Mouse (Mus musculus) liver, embryonic 16.5 days (tissue): ENCODE results near the gene Them7. TPM values are rescaled to one million over a fixed set of nuclear protein-coding genes. Genes with fewer than 3 reads are reported as not detected.

ENCODE experiments used
- ATAC-seq: fragments of 200-750 bp; cut with Nextera tagmentation; 2 replicates; pipeline ENCODE4 v1.8.0; 2017; ENCODE audit warnings: low read depth, mild to moderate bottlenecking, moderate number of reproducible peaks, moderate library complexity
- H3K27ac ChIP-seq: fragments of 300-500 bp; sonication (generic); 2 replicates; pipeline ENCODE4 v1.5.1; 2014; ENCODE audit warnings: mild to moderate bottlenecking, low read length
- H3K27me3 ChIP-seq: fragments of 300-500 bp; sonication (generic); 2 replicates; pipeline ENCODE4 v1.6.1; 2014; ENCODE audit warnings: low read depth, low read length, mixed read lengths; ENCODE audit not compliant: control insufficient read depth, insufficient read depth
- H3K36me3 ChIP-seq: fragments of 300-500 bp; sonication (generic); 2 replicates; pipeline ENCODE4 v1.6.1; 2014; ENCODE audit warnings: mild to moderate bottlenecking; ENCODE audit not compliant: control insufficient read depth, insufficient read depth
- H3K4me1 ChIP-seq: fragments of 300-500 bp; sonication (generic); 2 replicates; pipeline ENCODE4 v1.6.1; 2014; ENCODE audit warnings: low read depth, low read length, mixed read lengths; ENCODE audit not compliant: control insufficient read depth
- H3K4me2 ChIP-seq: fragments of 300-500 bp; sonication (generic); 2 replicates; pipeline ENCODE4 v1.6.1; 2014; ENCODE audit warnings: low read depth, low read length, mixed read lengths
- H3K4me3 ChIP-seq: fragments of 300-500 bp; sonication (generic); 2 replicates; pipeline ENCODE4 v1.5.1; 2014; ENCODE audit warnings: low read depth, mild to moderate bottlenecking, low read length
- H3K9ac ChIP-seq: fragments of 300-500 bp; sonication (generic); 2 replicates; pipeline ENCODE4 v1.6.1; 2014; ENCODE audit warnings: low read depth, low read length
- H3K9me3 ChIP-seq: fragments of 300-500 bp; sonication (generic); replicated peaks from 2 replicates; pipeline ENCODE4 v1.6.1; 2016; ENCODE audit warnings: low read length; ENCODE audit not compliant: control insufficient read depth
- whole genome bisulfite sequencing: fragments of 180-500 bp; shearing (Covaris S2); extraction: QIAGEN DNeasy Blood & Tissue Kit; methylation state at CpG from one replicate; pipeline ENCODE4 v1.1.7; 2014; ENCODE audit not compliant: insufficient replicate concordance; 5-methylcytosine and 5-hydroxymethylcytosine counted together
- polyA plus RNA-seq: library from polyadenylated mRNA; unstranded; fragments of >200 nt; fragmentation: Nextera tagmentation; extraction: Ambion mirVana; gene quantifications from 2 replicates; pipeline ENCODE4 v1.2.1, GENCODE M21; 2015

Gene Them7
- polyA plus RNA-seq, 1 experiment from 2014 or later, result 2.4 TPM

GRCm38 (mm10) chr2:105206563-105207174 is 17.5 kb upstream of the Them7 start:
- Histone ChIP-seq H3K36me3 (no peaks in the 10 kb centered on the region), H3K9ac (no peak overlapping the region), H3K27me3 (no peaks in the 10 kb centered on the region), H3K9me3 (no peaks in the 10 kb centered on the region), H3K4me3 (no peak overlapping the region), H3K27ac (no peak overlapping the region), H3K4me1 (no peaks in the 10 kb centered on the region), H3K4me2 (no peak overlapping the region)
- no peak for ATAC-seq
- 51% methylated on average over 9 of the region's 9 CpGs for WGBS

GRCm38 (mm10) chr2:105212839-105213238 is 11.3 kb upstream of the Them7 start:
- Histone ChIP-seq H3K4me2 (no peak overlapping the region), H3K4me3 (no peak overlapping the region), H3K9ac (no peak overlapping the region), H3K27me3 (no peaks in the 10 kb centered on the region), H3K36me3 (no peaks in the 10 kb centered on the region), H3K27ac (no peak overlapping the region), H3K4me1 (no peaks in the 10 kb centered on the region), H3K9me3 (no peaks in the 10 kb centered on the region)
- no peak for ATAC-seq
- 48% methylated on average over 7 of the region's 7 CpGs for WGBS

GRCm38 (mm10) chr2:105215914-105216313 is 8.2 kb upstream of the Them7 start:
- H3K27me3 ChIP-seq, result no peaks in the 10 kb centered on the region
- no peak for ATAC-seq
- H3K9ac ChIP-seq, result no peak overlapping the region
- H3K4me3 ChIP-seq, result no peak overlapping the region
- 27% methylated on average over 8 of the region's 8 CpGs for WGBS
- H3K4me1 ChIP-seq, result no peaks in the 10 kb centered on the region
- no peak overlapping the region for H3K4me2 ChIP-seq
- H3K36me3 ChIP-seq, result no peaks in the 10 kb centered on the region
- no peaks in the 10 kb centered on the region for H3K9me3 ChIP-seq
- no peak overlapping the region for H3K27ac ChIP-seq

DNA sequence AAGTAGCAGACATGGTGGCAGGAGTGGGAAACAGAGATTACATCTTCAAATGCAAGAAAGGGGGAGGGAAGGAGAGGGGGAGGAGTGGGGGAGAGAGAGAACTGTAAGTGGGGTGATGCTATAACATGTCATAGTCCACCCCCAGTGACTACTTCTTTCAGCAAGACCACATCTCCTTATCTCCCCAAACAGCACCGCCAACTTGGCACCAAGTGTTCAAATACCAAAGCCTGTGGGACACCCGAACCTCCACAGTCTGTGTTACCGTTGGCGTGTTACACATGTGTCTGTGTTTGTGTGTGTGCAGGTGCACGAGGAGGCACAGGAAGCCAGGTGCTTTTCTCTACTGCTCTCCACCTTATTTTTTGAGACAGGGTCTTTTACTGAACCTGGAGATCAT is 4.9 kb upstream of the Them7 start:
- H3K4me3 ChIP-seq, result no peak overlapping the region
- H3K4me1 ChIP-seq, result no peaks in the 10 kb centered on the region
- H3K27ac ChIP-seq, result no peak overlapping the region
- WGBS, result 54% methylated on average over 5 of the region's 5 CpGs
- no peaks in the 10 kb centered on the region for H3K9me3 ChIP-seq
- no peak overlapping the region for H3K4me2 ChIP-seq
- no peaks in the 10 kb centered on the region for H3K36me3 ChIP-seq
- H3K9ac ChIP-seq, result no peak overlapping the region
- no peak for ATAC-seq
- H3K27me3 ChIP-seq, result no peaks in the 10 kb centered on the region

DNA sequence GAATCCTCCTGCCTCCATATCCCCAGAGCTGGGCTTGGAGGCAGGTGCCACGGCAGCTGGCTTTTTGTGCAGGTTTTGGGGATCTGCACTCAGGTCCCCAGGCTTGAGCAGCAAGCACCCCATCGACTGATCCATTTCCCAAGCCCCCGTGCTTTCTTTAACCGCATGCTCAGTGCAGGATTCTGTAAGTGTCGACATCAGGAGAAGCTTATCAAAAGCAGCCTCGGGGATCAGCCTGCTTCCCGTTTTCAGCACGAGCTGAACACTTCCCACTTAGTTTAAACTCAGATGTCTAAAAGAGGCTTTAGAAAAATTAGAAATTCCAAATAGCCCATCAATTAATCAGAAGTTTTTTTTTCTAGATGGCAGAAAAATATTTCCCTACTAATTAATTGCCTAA is 4.5 kb upstream of the Them7 start:
- no peak overlapping the region for H3K4me2 ChIP-seq

DNA sequence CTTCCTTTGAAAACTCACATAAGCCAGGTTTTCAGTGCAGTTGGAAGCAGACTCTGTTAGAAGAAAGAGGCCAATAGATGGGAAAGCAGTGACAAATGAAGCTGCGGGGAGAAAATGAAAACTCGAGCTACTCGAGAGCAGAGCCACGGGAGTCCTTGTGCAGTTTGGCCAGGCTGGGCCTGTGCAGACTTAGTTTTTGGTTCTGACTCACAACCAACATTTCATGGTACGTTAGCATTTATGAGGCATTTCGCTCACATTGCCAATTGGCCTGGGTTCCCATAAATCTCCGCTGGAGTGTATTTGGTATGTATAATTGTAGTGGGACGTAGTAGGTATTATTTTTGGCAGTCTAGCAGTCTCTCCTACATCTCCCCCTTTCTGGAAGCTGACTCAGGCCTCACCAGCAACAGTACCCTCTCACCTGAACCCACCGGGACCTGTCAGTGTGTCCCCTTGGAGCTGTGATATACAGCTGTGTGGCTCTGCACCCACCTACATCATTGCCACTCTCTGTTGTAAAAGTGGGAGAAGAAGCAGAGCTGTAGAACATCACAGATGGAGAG is 3.3 kb upstream of the Them7 start:
- Histone ChIP-seq H3K4me2 (no peak overlapping the region), H3K27ac (no peak overlapping the region)

More for the DNA sequence above, 4.5 kb upstream of the Them7 start:
- Histone ChIP-seq H3K36me3 (no peaks in the 10 kb centered on the region), H3K4me1 (no peaks in the 10 kb centered on the region), H3K9ac (no peak overlapping the region), H3K9me3 (no peaks in the 10 kb centered on the region), H3K27ac (no peak overlapping the region), H3K4me3 (no peak overlapping the region), H3K27me3 (no peaks in the 10 kb centered on the region)
- WGBS, result 27% methylated on average over 8 of the region's 8 CpGs
- ATAC-seq, result no peak

GRCm38 (mm10) chr2:105223606-105224005 is 514 bp upstream of the Them7 start:
- Histone ChIP-seq H3K4me2 (peak overlapping the region; percentile 35; the same call in 1 of the 2 replicates), H3K4me3 (no peak overlapping the region), H3K27ac (no peak overlapping the region), H3K27me3 (no peaks in the 10 kb centered on the region), H3K4me1 (no peaks in the 10 kb centered on the region), H3K9ac (no peak overlapping the region), H3K9me3 (no peaks in the 10 kb centered on the region), H3K36me3 (no peaks in the 10 kb centered on the region)
- WGBS, result 69% methylated on average over 11 of the region's 11 CpGs
- no peak for ATAC-seq

More for the DNA sequence above, 3.3 kb upstream of the Them7 start:
- Histone ChIP-seq H3K4me3 (no peak overlapping the region), H3K9ac (no peak overlapping the region), H3K4me1 (no peaks in the 10 kb centered on the region), H3K27me3 (no peaks in the 10 kb centered on the region), H3K9me3 (no peaks in the 10 kb centered on the region), H3K36me3 (no peaks in the 10 kb centered on the region)
- no peak for ATAC-seq
- WGBS, result 60% methylated on average over 9 of the region's 9 CpGs

DNA sequence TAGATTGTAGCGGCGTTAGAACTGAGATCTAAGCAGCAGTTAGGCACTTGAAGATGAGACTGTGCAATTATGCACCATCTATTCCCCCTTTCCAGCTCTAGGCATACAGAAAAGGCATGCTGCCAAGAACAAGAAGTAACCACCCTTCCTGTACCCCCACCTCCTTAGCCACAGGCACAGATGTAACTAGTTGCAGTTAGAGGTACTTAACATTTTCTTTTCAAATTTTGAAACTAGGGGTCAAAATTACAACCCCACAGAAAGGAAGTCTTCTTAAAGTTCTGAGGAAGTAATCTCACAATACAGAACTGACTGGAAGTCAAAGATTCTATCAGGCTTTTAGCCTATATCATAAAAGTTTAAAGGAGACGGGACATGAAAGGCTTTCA is 861 bp downstream of the Them7 start:
- 39% methylated on average over 3 of the region's 3 CpGs for WGBS
- no peak overlapping the region for H3K4me3 ChIP-seq
- H3K36me3 ChIP-seq, result no peaks in the 10 kb centered on the region
- no peak for ATAC-seq
- H3K9ac ChIP-seq, result no peak overlapping the region
- H3K4me2 ChIP-seq, result peak overlapping the region; percentile 35
- no peak overlapping the region for H3K27ac ChIP-seq
- H3K4me1 ChIP-seq, result no peaks in the 10 kb centered on the region
- H3K27me3 ChIP-seq, result no peaks in the 10 kb centered on the region
- no peaks in the 10 kb centered on the region for H3K9me3 ChIP-seq

- H3K4me1 ChIP-seq, result no peaks in the 10 kb centered on the region
- no peaks in the 10 kb centered on the region for H3K36me3 ChIP-seq
- no peak overlapping the region for H3K9ac ChIP-seq
- no peaks in the 10 kb centered on the region for H3K9me3 ChIP-seq
- WGBS, result 43% methylated on average over 7 of the region's 7 CpGs
- H3K4me3 ChIP-seq, result no peak overlapping the region
- H3K4me2 ChIP-seq, result no peak overlapping the region
- ATAC-seq, result no peak
- no peaks in the 10 kb centered on the region for H3K27me3 ChIP-seq
- H3K27ac ChIP-seq, result no peak overlapping the region
These were observed 2.3 kb downstream of the Them7 start for GRCm38 (mm10) chr2:105226297-105226958.
